Mouse (Mus musculus) c-Kit-positive CD71-positive TER-119-negative erythroid progenitor cells, embryonic 14.5 days (primary cell): ENCODE results near the gene Cpa4.

Experiments used
- DNase-seq: peaks from one replicate; pipeline ENCODE4 v3.0.0-alpha.2; 2013; ENCODE audit warnings: low read depth

The Cpa4 gene

DNA sequence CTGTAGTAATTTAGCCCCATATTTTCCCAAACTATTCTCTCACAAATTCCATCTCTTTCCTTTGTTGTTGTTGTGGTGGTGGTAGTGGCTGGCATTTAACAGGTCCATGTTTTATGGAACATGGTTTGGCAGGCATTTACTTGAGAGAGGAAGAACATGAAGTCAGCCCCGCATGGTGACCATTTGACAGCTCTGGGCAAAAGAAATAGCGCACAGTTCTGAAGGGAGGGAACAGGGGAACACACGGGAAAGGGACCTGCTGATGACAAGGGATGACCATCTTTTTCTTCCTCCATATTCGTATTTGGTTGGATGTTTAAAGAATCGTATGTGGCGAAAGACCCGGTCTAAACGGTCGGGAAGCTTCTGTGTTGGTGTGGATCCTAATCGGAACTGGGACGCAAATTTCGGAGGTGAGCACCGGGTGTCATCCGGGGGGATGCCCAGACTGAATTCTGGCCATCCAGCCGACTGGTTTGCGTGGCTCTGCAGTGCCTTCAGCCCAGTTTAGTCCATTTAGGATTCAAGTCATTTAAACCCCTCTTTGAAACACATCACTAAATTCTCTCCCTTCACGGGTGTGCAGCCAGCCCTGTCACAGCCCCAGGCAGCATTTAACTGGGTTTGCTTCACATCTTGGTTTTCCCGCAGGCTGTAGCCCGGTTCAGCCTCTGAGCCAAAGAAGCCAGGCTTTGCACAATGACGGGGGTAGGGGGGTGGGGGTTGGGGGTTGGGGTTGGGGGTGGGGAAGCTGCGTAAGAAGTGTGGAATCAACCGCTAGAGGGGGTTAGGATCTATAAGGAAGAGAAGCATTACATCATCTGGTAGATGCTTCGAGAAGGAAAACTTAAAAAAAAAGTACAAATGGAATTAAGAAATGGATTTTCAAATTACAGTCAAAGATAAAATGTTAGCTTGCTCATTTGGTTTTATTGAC is 16.3 kb upstream of the Cpa4 start:
- no peak for DNase-seq

DNA sequence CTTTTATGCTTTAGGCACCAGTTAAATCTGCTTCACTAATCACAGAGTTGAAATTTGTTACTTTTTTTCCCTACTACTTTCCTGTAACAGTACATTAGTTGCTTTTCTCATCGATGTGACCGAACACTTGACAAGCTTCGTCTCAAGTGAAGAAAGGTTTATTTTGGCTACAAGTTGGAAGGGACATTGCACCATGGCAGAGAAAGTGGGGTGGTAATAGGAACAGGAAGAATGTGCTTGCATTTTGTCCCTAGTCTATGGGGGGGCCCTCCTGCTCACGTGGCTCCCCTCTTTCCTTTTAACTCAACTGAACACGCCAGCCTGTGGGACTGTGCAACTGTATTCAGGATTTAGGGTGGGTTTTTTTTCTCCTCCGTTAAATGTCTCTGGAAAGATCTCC is 15.5 kb upstream of the Cpa4 start:
- DNase-seq, result no peak

DNA sequence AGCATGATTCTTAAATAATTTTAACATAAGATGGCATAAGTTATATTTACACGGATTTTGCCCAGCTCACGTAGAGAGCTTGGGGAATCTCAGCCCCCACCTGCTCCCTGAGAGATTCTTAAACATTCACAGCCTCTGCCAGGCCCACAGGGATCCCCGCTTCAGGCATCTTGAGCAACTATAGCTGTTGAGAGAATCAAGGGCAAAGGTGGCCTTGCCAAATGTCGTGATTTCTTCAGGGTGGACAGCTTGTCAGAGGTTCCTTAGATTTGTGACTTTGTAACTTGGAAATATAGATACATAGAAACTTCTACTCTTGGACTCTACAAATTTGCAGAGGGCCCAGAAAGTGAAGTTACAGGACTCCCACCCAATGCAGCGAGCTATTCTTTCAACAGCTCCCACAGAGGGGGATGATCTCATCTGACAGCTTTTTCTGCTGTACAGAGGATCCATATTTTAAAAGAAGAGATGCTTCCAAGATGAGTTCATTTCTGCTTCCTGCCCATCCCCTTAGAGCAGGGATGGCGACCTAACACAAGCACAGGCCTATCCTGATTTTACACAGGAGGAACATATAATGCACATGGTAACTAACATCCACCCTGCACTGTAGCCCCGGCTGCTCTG is 14.7 kb upstream of the Cpa4 start:
- no peak for DNase-seq

DNA sequence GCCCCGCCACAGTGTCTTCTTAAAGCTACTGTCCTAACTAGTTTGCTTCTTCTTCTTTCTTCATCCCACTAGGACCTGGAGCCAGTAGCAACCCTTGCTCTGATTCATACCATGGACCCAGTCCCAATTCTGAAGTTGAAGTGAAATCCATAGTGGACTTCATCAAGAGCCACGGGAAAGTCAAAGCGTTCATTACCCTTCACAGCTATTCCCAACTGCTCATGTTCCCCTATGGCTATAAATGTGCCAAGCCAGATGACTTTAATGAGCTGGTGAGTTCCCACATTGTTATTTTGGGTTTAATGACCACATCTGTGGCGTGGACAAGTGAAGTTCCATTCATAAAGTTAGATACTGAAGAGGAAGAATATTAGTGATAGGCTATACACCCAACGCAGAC is 14.1 kb upstream of the Cpa4 start:
- no peak for DNase-seq

DNA sequence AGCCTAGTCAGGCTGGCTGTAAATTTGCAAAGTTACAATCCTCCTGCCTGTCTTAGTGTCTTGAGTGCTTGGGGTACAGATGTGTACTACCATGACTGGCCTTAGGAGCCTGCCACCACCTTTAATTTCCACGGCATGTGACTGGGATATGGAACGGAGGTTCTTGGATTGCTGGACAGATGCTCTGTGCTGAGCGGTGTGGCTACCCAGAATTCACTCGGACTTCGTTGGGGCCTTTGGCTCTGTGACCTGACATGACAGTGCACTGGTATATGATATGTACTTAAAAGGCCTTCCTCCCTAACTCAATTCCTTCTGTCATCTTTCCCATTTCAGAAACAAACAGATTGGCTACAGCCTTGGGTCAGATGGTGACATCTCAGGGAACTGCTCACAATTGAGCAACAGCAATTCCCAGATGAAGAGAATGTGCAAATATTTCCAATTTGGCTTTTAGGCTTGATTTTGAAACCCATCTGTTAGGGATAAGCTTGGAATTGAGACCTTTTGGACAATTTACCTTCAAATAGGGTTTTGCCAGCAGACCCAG is 13.5 kb upstream of the Cpa4 start:
- no peak for DNase-seq

DNA sequence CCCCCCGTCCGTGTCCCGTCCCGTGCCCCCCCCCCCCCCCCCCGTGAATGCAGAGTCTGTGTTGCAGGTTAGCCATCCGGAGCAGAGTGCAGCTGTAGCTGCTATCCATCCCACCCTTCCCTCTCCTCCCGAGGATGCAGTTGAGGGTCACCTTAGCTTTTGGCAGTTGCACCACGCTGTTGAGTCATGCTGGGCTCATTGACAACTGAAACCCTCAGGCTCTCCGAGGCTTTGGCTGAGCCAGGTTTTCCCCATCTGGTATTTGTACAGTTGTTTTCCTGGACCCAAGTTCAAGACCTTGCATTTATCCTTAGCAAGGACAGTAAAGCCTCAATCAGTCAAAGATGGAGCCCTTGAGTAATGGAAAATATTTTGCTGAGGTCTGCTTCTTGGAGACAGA is 12.1 kb upstream of the Cpa4 start:
- no peak for DNase-seq

DNA sequence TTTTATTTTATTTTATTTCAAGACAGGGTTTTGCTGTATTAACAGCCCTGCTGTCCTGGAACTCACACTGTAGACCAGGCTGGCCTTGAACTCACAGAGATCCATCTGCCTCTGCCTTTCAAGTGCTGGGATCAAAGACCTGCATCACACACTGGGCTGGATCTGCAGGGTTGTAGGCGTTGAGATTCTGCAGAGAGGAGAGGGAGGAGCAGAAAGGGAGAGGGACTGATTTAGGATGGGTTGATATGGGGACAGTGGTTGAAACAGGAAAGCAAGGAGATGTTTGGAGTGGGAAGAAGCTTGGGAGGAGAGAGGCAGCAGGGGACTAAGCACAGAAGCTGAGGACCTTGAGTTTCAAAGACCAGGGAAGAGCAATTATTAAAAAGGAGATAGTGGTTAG is 8.4 kb upstream of the Cpa4 start:
- DNase-seq, result no peak

DNA sequence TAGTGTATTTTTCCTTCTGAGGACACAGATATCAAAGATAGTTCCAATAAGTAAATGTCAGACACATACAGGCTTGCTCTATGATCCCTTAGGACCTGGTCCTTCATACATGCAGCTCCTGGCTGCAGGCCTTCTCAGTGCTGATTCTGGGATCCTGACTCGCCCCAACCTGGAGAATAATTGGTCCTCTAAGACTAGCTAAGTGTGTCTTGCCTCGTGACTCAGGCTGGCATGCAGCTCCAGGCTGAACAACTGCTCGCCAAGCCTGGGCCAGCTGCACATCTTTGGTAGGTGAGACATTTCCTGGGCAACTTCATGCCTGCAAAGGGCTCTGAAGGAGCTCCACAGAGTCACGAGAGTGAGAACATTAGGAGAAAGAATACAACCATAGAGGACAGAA is 6.0 kb upstream of the Cpa4 start:
- DNase-seq, result no peak

DNA sequence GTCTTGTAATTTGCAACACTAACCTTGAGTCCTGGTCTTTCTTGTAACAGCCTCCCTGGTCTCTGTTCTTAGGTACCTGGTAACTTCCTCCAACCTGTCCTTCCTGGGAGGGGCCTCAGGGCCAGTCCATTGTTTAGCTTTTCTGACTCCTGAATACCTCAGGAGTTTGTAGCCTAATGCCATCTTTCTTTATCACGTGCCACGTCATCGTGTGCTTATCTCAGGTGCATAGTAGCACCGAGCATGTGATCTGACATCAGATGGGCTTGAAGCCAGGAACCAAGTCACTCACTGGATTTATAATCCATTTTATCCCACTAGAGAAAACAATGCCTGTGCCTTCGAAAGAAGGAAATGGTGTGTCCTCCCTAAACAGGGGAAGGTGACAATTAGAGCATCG is 4.6 kb upstream of the Cpa4 start:
- no peak for DNase-seq

DNA sequence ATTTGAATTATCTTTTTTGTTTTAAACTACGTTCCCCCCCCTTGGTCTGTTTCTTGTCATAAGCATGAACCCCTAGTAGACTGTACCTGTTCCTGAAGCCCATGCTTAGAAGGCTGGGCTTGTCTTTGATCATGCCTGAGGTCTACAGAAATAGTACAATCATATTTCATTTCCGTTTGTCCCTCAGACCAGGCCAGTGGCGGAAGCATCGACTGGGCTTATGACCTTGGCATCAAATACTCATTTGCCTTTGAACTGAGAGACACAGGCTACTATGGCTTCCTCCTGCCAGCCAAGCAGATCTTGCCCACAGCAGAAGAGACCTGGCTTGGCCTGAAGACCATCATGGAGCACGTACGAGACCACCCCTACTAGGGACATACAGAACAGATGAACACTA is 4.1 kb upstream of the Cpa4 start:
- DNase-seq, result no peak

DNA sequence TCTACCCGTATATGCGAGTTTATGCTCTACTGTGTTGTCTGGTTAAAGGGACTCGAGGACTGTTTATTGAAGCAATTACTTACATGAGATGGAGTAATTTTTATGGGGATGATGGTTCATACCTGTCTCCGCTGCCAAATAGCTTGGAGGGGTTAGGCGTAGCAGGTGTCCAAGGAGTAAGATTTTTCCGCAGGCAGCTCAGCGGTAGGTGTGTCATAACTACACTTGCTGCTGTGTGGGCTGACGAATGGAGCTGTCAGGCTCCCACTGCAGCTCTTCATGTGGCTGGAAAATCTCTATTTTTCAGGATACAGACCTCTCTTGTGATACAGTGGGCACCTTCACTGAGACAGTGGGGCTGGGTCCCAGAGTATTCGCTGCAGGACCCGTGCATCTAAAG is 1.2 kb downstream of the Cpa4 start:
- DNase-seq, result no peak

DNA sequence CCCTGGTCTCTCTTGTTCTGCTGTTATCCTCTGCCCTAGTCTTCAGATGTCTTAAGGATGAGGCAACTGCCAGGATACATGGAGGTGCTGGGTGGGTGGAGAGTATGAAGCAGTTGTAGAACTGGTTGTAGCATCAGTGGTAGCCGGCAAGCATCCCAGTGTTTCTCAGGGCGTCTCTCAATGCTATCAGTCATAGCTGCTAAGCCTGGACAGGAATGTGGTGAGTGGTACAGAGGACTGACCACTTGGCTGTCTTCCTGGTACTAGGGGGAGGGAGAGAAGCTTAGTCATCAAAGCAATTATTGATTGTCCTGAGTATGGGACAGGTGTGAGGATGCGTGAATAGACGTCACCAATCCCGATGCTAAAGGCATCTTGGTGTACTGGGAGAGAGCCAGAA is 1.8 kb downstream of the Cpa4 start:
- no peak for DNase-seq

DNA sequence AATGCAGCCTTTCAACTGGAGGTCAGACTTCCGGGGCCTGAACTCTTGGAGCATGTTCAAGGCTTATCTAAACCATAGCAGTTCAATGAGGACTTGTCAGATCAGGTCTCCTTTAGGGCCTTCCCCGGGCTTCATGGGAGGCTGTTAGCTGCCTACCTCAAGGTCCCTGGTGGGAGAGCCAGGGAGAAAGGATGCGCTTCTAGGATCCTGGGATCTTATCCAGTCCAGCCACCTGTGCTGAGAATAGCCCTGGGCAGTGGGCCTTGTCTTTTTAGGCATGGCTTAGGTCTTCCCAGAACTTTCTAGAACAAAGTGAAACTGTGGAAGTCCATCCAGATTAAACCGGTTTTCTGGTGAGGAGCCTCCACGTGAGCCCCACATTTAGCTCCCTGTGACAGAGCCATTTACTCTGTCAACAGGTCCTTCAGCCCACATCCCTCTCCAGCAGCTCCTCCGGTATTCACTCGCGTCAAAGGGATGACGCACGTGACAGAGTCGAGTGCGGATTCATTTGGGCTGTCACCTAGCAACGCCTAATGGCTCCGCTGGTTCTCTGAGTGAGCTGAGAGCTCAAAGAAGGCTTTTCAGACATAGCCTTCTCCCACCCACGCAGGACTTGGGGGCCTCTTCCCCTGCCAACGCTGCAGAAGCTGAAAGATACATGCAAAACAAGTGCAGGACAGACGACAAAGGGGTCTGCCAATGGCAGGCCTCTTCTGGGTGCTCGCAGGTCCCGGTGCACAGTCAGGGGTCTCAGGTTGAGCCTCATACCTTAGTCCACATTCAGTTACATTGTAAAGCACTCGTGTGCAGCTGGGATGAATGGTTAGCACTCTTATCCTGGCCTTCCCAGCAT is 4.5 kb downstream of the Cpa4 start:
- no peak for DNase-seq

DNA sequence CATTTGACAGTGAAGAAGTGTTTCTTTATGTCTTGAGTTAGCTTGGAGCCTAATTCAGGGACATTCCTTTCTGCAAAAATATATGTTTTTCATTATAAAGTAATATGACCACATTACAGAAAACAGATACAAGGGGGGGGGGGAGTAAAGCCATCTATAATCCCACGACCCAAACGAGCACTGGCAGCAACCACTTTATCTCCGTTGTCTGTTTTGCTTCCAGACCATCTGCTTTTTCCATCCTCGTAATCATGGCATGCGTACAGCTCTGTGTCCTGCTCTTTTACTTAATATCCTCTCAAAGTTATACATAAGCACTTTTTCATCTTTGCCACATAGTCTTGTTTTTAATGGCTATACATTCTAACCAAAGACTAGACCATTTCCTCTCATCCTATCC is 5.2 kb downstream of the Cpa4 start:
- no peak for DNase-seq

DNA sequence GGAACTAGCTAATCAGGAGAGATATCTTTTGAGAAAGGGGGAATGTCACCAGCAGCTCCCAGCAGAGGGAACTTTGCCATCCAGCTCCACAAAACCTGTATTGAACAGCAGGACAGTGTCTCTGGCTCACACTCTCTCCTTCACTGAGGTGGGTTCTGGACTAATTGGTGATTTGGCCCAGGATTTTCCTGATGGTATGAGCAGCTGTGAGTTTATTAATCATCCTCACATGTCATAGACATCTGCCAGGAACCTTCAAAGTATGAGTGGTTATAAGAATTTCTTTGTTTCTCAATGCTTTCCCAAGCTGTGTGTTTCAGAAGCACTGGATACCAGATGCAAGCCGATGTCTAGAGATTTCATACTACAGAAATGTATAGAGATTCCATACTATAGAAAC is 6.8 kb downstream of the Cpa4 start:
- no peak for DNase-seq

DNA sequence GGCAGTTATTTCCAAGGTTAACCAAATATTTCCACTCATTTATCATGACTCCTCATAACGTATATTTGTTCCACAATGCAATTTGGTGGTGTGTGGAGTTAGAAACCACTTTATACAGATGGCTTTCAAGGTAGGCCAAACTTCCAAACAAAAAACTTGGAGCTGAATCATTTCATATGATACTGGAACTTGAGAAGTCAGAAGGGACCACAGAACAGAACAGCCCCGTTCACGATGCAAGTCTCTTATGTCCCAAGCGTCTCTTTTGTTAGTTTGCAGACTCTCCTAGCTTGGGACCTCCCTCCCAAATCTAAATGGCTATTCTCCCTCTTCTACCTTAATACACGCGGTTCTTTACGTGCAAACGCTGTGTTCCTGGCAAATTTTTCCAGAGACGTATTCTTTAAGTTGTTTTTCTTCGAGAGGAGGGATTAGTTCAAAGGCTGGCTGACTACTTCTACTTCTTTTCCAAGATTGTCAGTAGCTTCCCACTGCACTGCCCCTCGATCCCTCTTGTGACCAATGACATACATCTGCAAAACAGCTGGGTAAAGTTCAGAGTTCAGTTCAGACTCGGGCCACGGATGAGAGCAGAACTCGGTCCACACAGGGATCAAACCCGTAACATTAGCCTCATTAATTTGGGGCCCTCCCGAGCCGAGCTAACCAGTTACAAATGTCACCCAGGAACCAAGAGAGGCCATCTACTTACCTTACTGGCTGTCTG is 8.5 kb downstream of the Cpa4 start:
- no peak for DNase-seq

DNA sequence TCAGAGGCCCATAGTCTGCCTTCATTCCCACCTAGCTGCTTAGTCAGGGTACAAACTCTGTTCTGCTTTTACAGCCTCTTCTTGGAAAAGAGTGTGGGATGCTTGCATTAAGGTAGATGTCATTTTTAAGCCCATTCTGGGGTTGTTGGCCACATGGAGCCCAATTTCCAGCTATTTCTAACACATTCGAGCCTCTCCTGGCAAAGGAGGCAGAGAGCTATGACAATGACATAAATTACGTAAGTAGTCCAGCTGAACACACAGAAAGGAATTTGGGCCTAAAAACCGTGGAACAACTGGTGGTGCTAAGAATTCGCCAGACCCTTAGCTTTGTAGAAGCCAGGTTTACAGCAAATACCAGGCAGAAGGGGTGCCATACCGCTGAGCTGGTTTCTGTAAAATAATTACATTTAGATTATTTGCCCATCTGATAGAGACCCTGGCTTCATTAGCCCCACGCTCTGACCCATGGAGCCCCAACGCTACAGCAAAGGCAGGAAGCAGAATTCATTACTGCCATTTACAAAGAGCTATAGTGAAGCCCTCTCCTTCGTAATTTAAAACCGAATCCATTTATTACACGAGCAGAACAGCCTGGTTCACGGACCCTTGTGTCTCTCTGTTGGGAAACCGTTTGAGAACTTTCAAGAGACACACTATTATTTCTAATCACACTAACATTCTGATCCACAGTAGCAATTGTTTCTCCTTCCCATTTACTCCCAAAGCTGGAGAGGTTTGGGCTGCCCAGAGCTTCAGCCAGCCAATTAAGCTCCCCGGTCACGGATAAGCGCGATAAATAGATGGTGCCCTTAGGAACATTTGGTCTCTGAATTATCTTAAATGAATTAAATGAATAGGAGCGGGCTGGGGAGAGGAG is 12.0 kb downstream of the Cpa4 start:
- no peak for DNase-seq

DNA sequence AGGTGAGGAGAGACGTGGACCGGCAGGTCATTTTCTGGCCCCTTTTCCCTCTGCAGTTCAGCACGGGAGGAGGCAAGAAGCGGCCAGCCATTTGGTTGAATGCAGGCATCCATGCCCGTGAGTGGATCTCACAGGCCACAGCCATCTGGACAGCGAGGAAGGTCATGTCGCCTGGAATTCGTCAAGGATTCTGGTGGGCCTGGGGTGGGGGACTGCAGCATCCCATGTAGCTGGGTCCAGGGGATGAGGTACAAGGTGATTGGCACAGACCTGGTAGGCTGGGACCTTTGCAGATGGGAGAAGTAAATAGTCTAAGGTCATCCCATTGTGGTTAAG is 12.6 kb downstream of the Cpa4 start:
- DNase-seq, result no peak

DNA sequence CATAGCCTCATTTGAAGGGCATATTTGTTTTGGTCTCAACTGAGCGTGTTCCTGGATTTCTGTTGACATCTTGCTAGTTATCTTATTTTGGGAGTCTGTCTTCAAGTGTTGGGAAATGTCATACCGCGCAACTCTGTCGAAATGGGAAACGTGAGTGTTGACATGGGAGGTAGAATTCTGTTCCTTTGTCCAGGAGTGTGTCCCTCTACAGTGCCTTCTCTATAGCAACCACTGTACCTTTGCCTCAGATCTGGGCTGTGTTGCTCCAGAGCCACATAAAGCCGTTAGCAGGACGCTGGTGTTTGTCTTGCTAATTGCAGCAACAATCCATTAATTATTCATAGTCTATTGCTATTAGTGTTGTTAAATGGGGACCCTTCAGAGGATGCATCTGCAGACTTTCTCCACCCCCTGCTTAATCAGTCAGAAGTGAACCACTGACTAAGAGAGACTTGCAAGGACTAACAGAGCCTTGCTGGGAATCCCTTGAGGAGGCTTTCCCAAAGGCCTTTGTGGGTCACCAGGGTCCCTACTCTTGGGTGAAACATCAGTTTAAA is 18.8 kb downstream of the Cpa4 start:
- DNase-seq, result no peak

DNA sequence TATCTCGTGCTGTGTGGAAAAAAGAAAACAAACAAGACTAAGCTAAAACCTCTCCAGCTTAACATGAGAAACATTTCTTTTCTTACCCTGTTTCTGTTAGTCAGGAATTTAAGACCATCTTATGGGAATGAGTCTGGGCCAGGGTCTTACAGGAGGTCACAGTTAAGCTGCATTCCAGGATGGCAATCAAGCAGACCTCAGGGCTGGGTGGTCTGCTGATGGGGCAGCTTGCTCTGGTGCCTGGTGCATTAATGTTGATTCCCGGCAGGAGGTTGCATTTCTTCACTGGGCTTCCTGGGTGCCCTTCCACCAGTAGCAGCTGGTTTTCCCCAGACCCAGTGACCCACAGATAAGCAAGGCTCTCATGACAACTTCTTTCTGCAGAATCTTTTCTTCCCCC is 21.6 kb downstream of the Cpa4 start:
- DNase-seq, result no peak
